Mouse (Mus musculus): ENCODE measurements around the gene Arl6ip1. TPM values are rescaled to one million over a fixed set of nuclear protein-coding genes. Genes with fewer than 3 reads are reported as not detected.

The Arl6ip1 gene
- polyA plus RNA-seq, 1 experiment, result 61.6 TPM

DNA sequence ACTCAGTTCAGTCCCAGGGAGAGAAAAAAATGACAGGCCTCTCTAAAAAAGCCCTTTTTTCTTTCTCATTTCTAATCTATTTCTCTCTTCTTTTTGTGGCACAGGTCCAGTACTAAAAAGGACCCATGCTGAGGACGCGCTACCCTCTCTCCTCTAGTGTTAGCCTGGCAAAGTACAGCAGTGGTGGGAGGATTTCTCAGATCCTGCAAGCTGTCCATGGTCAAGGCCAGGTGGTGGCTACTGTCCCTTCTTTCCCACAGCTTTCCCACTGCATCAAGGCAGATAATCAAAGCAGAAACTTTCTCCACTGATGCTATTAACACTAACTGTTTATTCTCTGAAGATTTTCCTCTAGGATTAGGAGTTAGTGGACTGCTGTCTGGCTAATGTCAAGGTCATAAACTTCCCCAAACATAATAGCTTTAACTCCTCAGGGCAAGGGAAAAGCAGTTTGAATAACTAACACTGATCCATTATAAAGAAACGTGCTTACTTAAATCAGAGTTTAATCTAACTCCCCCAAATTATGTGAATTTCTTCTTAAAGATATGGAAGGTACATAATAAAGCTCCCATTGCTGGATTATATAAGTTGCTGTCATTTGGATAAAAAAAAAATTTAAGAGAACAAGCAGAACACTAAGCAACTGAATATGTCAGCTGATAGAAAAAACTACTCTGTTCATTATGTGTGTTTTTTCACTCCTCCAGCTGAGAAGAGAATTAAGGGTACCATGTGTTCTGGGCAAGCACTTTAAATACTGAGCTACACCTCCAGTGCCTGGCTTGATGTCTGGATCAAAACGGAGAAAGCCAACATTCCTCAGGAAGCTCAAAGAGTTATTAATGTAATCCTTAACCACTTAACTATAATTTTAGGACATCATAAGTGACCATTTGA is 5.7 kb downstream of the Arl6ip1 start:
- Histone ChIP-seq H3K27me3 (ENCODE audit: control insufficient read depth, insufficient read depth, low read length) (no peaks in the 10 kb centered on the region), H3K4me1 (ENCODE audit: control insufficient read depth, insufficient read depth, insufficient read length) (peaks cover 16% of the 10 kb centered on the region), H3K4me3 (ENCODE audit: extremely low read depth, insufficient read depth, insufficient read length) (no peak overlapping the region), H3K27ac (ENCODE audit: insufficient read depth, low read length) (no peak overlapping the region), H3K36me3 (ENCODE audit: control insufficient read depth, insufficient read depth, low read length) (peaks cover 25% of the 10 kb centered on the region)
- no peak for TF ChIP-seq CTCF (IDR thresholded peaks at IDR 0.05; ENCODE audit: extremely low read depth, insufficient read depth, insufficient read length, insufficient replicate concordance)
- no peak for TF ChIP-seq POLR2A (IDR thresholded peaks at IDR 0.05; ENCODE audit: low read depth, low read length)
- no peak for DNase-seq (ENCODE audit: low read depth in 1 of 2, low spot score in 2 of 2)
- WGBS, result 95% methylated on average over 4 of the region's 4 CpGs

DNA sequence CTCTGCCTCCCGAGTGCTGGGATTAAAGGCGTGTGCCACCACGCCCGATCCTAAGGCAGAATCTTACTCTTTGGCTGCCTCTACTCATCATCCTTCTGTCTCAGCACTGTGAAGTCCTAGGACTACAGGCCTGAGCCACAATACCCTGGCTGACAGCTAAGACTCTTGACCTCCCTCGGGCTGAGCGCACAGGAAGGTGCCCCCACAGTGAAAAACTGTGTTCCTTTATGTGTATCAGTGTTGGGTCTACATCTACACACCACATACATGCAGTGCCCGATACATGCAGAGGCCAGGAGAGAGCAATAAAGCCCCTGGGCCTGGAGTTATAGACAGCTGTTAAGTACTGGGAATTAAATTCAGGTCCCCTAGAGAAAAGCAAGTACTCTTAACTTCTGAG is 7.2 kb downstream of the Arl6ip1 start:
- Histone ChIP-seq H3K27me3 (ENCODE audit: control insufficient read depth, insufficient read depth, low read length) (no peaks in the 10 kb centered on the region), H3K36me3 (ENCODE audit: control insufficient read depth, insufficient read depth, low read length) (peaks cover 26% of the 10 kb centered on the region), H3K4me1 (ENCODE audit: control insufficient read depth, insufficient read depth, insufficient read length) (peaks cover 16% of the 10 kb centered on the region; the same call in 1 of the 2 replicates), H3K27ac (ENCODE audit: insufficient read depth, low read length) (no peak overlapping the region; the same call in 1 of the 2 replicates), H3K4me3 (ENCODE audit: extremely low read depth, insufficient read depth, insufficient read length) (no peak overlapping the region)
- DNase-seq (ENCODE audit: low read depth in 1 of 2, low spot score in 2 of 2), result no peak
- WGBS, result 93% methylated on average over 7 of the region's 7 CpGs
- TF ChIP-seq CTCF (IDR thresholded peaks at IDR 0.05; ENCODE audit: extremely low read depth, insufficient read depth, insufficient read length, insufficient replicate concordance), result no peak
- TF ChIP-seq POLR2A (IDR thresholded peaks at IDR 0.05; ENCODE audit: low read depth, low read length), result no peak

DNA sequence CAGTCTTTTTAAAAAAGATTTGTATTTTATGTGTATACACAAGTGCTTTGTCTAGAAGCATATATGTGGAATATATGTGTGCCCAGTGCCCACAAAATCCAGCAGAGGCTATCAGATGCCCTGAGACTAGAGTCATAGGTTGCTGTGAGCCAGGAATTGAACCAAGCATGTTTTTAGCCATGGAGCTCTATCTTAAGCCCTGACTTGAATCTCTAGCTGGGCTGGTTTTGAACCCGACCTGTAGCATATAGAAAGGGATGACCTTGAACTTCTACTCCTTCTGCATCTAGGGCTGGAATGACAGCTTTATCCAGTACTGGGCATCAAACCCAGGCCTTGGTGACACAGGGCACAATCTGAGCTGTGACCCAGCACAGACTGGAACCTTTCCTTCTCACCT is 8.8 kb downstream of the Arl6ip1 start:
- Histone ChIP-seq H3K27me3 (ENCODE audit: control insufficient read depth, insufficient read depth, low read length) (no peaks in the 10 kb centered on the region), H3K4me3 (ENCODE audit: extremely low read depth, insufficient read depth, insufficient read length) (no peak overlapping the region), H3K4me1 (ENCODE audit: control insufficient read depth, insufficient read depth, insufficient read length) (peaks cover 20% of the 10 kb centered on the region; the same call in 1 of the 2 replicates), H3K27ac (ENCODE audit: insufficient read depth, low read length) (peak overlapping the region; percentile 89), H3K36me3 (ENCODE audit: control insufficient read depth, insufficient read depth, low read length) (peaks cover 15% of the 10 kb centered on the region)
- TF ChIP-seq CTCF (IDR thresholded peaks at IDR 0.05; ENCODE audit: extremely low read depth, insufficient read depth, insufficient read length, insufficient replicate concordance), result no peak
- TF ChIP-seq POLR2A (IDR thresholded peaks at IDR 0.05; ENCODE audit: low read depth, low read length), result no peak
- DNase-seq (ENCODE audit: low read depth in 1 of 2, low spot score in 2 of 2), result no peak
- 83% methylated on average over 1 of the region's 1 CpGs for WGBS

DNA sequence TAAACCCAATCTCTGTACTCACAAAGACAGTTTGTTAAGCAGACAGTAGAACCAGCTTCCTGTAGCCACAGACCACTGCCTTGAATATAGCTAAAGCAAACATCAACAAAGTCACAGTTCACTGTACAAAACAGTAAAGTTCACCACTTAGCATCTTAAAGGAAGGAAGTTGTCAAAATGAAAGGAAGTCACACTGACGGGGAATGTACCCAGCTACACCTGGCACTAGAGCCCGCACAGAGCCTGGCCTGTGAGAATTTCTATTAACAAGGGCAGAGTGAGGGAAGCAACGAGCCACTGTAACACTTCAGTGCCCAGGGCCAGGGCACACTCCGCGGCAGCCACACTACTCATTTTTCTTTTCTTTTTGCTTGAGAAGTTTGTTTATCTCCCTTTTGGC is 9.5 kb downstream of the Arl6ip1 start:
- TF ChIP-seq CTCF (IDR thresholded peaks at IDR 0.05; ENCODE audit: extremely low read depth, insufficient read depth, insufficient read length, insufficient replicate concordance), result no peak
- TF ChIP-seq POLR2A (IDR thresholded peaks at IDR 0.05; ENCODE audit: low read depth, low read length), result no peak
- DNase-seq (ENCODE audit: low read depth in 1 of 2, low spot score in 2 of 2), result peak; percentile 61 to 70
- peak overlapping the region; percentile 89 for H3K27ac ChIP-seq (ENCODE audit: insufficient read depth, low read length)
- 6% methylated on average over 5 of the region's 5 CpGs for WGBS
- no peak overlapping the region for H3K4me3 ChIP-seq (ENCODE audit: extremely low read depth, insufficient read depth, insufficient read length)
- H3K27me3 ChIP-seq (ENCODE audit: control insufficient read depth, insufficient read depth, low read length), result no peaks in the 10 kb centered on the region
- H3K4me1 ChIP-seq (ENCODE audit: control insufficient read depth, insufficient read depth, insufficient read length), result peaks cover 22% of the 10 kb centered on the region; the same call in 1 of the 2 replicates
- peaks cover 15% of the 10 kb centered on the region for H3K36me3 ChIP-seq (ENCODE audit: control insufficient read depth, insufficient read depth, low read length)

DNA sequence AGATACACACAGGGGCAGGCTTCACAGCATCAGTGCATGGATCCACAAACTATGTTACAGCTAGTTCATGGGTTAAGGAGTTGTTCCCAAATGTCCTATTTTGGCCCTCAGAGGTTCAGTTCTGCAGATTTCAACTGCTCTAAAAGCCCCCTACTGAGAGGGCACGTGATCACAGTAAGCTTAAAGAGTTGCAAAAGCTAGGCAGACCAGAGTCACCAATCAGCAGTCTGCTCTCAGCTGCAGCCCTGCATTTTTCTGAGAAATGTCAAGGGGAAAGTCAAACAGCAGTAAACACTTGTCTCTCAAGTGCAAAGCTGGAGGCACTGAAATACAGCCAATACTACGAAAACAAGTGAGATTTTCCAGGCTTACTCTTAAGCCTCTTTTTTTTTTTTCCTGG is 10.3 kb downstream of the Arl6ip1 start:
- Histone ChIP-seq H3K36me3 (ENCODE audit: control insufficient read depth, insufficient read depth, low read length) (peaks cover 17% of the 10 kb centered on the region), H3K4me3 (ENCODE audit: extremely low read depth, insufficient read depth, insufficient read length) (no peak overlapping the region), H3K27me3 (ENCODE audit: control insufficient read depth, insufficient read depth, low read length) (no peaks in the 10 kb centered on the region), H3K27ac (ENCODE audit: insufficient read depth, low read length) (peak overlapping the region; percentile 67), H3K4me1 (ENCODE audit: control insufficient read depth, insufficient read depth, insufficient read length) (peaks cover 26% of the 10 kb centered on the region)
- WGBS, result 59% methylated on average over 2 of the region's 2 CpGs
- no peak for DNase-seq (ENCODE audit: low read depth in 1 of 2, low spot score in 2 of 2)
- TF ChIP-seq CTCF (IDR thresholded peaks at IDR 0.05; ENCODE audit: extremely low read depth, insufficient read depth, insufficient read length, insufficient replicate concordance) (no peak), POLR2A (IDR thresholded peaks at IDR 0.05; ENCODE audit: low read depth, low read length) (no peak)

DNA sequence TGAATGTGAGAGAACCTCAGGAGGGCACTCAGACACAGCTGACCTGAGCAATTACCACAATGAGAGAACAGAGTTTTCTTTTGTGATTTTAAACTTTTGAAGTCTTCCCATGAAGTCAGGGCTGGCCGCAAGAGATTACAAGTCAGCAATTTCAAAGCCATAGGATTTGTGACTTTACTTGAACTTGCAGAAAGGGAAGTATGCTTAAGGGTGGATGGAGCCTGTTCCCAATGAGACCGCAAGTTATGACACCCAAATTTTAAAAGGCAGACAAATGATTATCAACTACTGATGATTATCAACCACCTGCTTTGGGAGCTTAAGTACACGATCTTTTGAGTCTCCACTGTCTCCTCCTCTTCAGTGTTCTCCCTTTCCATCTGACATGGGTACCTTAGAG is 11.0 kb downstream of the Arl6ip1 start:
- H3K36me3 ChIP-seq (ENCODE audit: control insufficient read depth, insufficient read depth, low read length), result peaks cover 18% of the 10 kb centered on the region
- no peak for DNase-seq (ENCODE audit: low read depth in 1 of 2, low spot score in 2 of 2)
- TF ChIP-seq POLR2A (IDR thresholded peaks at IDR 0.05; ENCODE audit: low read depth, low read length) (no peak), CTCF (IDR thresholded peaks at IDR 0.05; ENCODE audit: extremely low read depth, insufficient read depth, insufficient read length, insufficient replicate concordance) (no peak)
- H3K4me1 ChIP-seq (ENCODE audit: control insufficient read depth, insufficient read depth, insufficient read length), result peaks cover 26% of the 10 kb centered on the region
- H3K27ac ChIP-seq (ENCODE audit: insufficient read depth, low read length), result peak overlapping the region; percentile 36; the same call in 1 of the 2 replicates
- no peaks in the 10 kb centered on the region for H3K27me3 ChIP-seq (ENCODE audit: control insufficient read depth, insufficient read depth, low read length)
- WGBS, result 72% methylated on average over 3 of the region's 3 CpGs
- no peak overlapping the region for H3K4me3 ChIP-seq (ENCODE audit: extremely low read depth, insufficient read depth, insufficient read length)
